ENCODE assay signal across 8 mouse cellular contexts in genomic region chr17:36271586-36272256, GRCm38 (mm10). TPM values are rescaled to one million over a fixed set of nuclear protein-coding genes. Genes with fewer than 3 reads are reported as not detected.
DNase-seq lines count a peak whose midpoint lies in the region; ATAC-seq and TF ChIP-seq lines count a peak whose summit lies in the region.

TSS of gene Trim39 (minus strand) at chr17:36272247.

- WGBS in kidney, embryonic 16.5 days: 1% methylated on average over 41 of the region's 43 CpGs
- 1% methylated on average over 43 of the region's 43 CpGs for WGBS in liver, embryonic 12.5 days (ENCODE audit: insufficient replicate concordance)

- peak; percentile 83 to 93 for DNase-seq in B cell, adult 2 months
- peak; percentile 88 for DNase-seq in R1 (ENCODE audit: low read depth, low spot score)
- DNase-seq in gonadal fat pad, adult 2 months (ENCODE audit: low read depth): peak; percentile 41
- DNase-seq in neural tube, embryonic 10.5 days (ENCODE audit: extremely low spot score, low spot score): peak; percentile 91
- peak; percentile 69 to 70 for DNase-seq in thymus, postnatal 10 days (ENCODE audit: low spot score in 2 of 2)

- no peaks in the 10 kb centered on the region for H3K27me3 ChIP-seq in kidney, embryonic 16.5 days (ENCODE audit: insufficient read depth, low read length)
- no peaks in the 10 kb centered on the region for H3K27me3 ChIP-seq in liver, embryonic 12.5 days (replicated peaks)

- ATAC-seq in kidney, embryonic 16.5 days (ENCODE audit: low FRiP score, low TSS enrichment): peak; percentile 88
- peak; percentile 83 for ATAC-seq in liver, embryonic 12.5 days

- peak within 1 kb of the TSS; percentile 86 for H3K4me3 ChIP-seq in cortical plate, adult 2 months (ENCODE audit: insufficient read depth, low read length)
- H3K4me3 ChIP-seq in kidney, embryonic 16.5 days (ENCODE audit: low read length): peak within 1 kb of the TSS; percentile 96
- peak within 1 kb of the TSS; percentile 82 for H3K4me3 ChIP-seq in liver, embryonic 12.5 days

- H3K9ac ChIP-seq in kidney, embryonic 16.5 days (replicated peaks; ENCODE audit: low read length): peak within 1 kb of the TSS; percentile 98
- peak within 1 kb of the TSS; percentile 86 for H3K9ac ChIP-seq in liver, embryonic 12.5 days

- peak within 1 kb of the TSS; percentile 93 for H3K27ac ChIP-seq in cortical plate, adult 2 months (ENCODE audit: insufficient read depth, low read length)
- H3K27ac ChIP-seq in kidney, embryonic 16.5 days (ENCODE audit: low read length): peak within 1 kb of the TSS; percentile 88
- H3K27ac ChIP-seq in liver, embryonic 12.5 days: peak within 1 kb of the TSS; percentile 90

- H3K4me2 ChIP-seq in kidney, embryonic 16.5 days (replicated peaks; ENCODE audit: low read depth, low read length): peak within 1 kb of the TSS; percentile 96
- H3K4me2 ChIP-seq in liver, embryonic 12.5 days: peak within 1 kb of the TSS; percentile 91

- no peak for TF ChIP-seq POLR2A in cortical plate, adult 2 months (IDR thresholded peaks at IDR 0.05; ENCODE audit: extremely low read depth, insufficient read depth, low read length)

- no peaks in the 10 kb centered on the region for H3K9me3 ChIP-seq in kidney, embryonic 16.5 days (ENCODE audit: low read length)
- no peaks in the 10 kb centered on the region for H3K9me3 ChIP-seq in liver, embryonic 12.5 days (replicated peaks)

- H3K4me1 ChIP-seq in cortical plate, adult 2 months (ENCODE audit: control insufficient read depth, insufficient read depth, low read length): peaks cover 8% of the 10 kb centered on the region
- peaks cover 25% of the 10 kb centered on the region for H3K4me1 ChIP-seq in kidney, embryonic 16.5 days (ENCODE audit: insufficient read depth, low read length)
- H3K4me1 ChIP-seq in liver, embryonic 12.5 days: peaks cover 40% of the 10 kb centered on the region

- H3K36me3 ChIP-seq in kidney, embryonic 16.5 days (ENCODE audit: insufficient read depth, low read length): peaks cover 27% of the 10 kb centered on the region
- H3K36me3 ChIP-seq in liver, embryonic 12.5 days: peaks cover 60% of the 10 kb centered on the region

- TF ChIP-seq CTCF in cortical plate, adult 2 months (IDR thresholded peaks at IDR 0.05; ENCODE audit: extremely low read depth, insufficient read depth, low read length): no peak

RNA-seq across cellular contexts. Expression of gene Trim39, which starts in this region (rescaled TPM):
- 30.6 and 34.9 TPM in 2 replicates for polyA plus RNA-seq in cortical plate, adult 2 months (2012; rRNA removed)
- polyA plus RNA-seq in gonadal fat pad, adult 2 months (2012; rRNA removed): 16.9 and 18.2 TPM in 2 replicates
- polyA plus RNA-seq in kidney, embryonic 16.5 days (2015; fragmentation: Nextera tagmentation; extraction: Ambion mirVana): 18.4 and 19.8 TPM in 2 replicates
- polyA plus RNA-seq in liver, embryonic 12.5 days (2016; fragmentation: Nextera tagmentation; extraction: Ambion mirVana): 10.1 and 11.0 TPM in 2 replicates

Comparison
In these comparisons a context has a peak if more than half of its experiments do, and no peak if none do; other contexts are left out.
1. Peak in every context shown above with its lines: DNase-seq, ATAC-seq, H3K4me3 ChIP-seq and H3K27ac ChIP-seq.
2. DNase-seq: peak in every context shown above with its lines; median percentile 91 in neural tube, embryonic 10.5 days; 88 in B cell, adult 2 months; 88 in R1; 70 in thymus, postnatal 10 days; 41 in gonadal fat pad, adult 2 months.